Mouse (Mus musculus): ENCODE measurements around the gene Cbr3.
"Not testable (repeated sequence)": the region's sequence is repeated elsewhere in the genome, so short reads cannot be mapped to it uniquely, and the experiment has no call there.

The Cbr3 gene

DNA sequence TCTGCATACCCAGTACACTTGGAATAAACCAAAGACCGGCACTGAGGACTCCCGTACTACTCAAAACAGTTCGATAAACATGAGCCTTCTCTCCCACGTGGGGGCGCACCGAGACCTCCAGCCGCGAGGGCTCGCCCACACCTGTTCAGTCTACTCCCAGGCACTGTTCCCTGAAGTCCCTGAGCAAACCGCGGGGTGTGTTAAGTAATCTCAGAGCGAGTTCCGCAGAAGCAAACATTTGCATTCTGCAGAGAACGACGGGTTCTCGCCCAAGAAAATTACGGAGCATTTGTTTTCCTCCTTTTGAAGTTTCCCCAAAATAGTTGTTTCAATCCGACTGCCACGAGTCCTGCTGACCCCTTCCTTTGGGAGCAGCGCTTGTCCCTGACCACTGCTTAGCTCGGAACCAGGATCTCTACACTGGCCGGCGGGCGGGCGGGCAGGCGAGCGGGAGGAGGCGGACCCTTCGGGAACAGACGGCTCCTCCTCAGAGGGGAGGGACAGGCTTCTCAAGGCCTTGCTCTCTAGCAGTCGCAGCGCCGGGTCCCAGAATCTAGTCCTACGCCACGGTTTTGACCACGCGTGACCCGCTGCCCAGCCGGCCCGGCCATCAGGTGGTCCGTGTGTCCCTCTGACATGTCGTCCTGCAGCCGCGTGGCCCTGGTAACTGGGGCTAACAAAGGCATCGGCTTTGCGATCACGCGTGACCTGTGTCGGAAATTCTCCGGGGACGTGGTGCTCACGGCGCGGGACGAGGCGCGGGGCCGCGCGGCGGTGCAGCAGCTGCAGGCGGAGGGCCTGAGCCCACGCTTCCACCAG, at the start of gene Cbr3:
Cbr3 (plus strand) TSS at position 527 of the 819 bp plus-strand sequence.
- peak; percentile 82 for DNase-seq (ENCODE audit: low spot score)

DNA sequence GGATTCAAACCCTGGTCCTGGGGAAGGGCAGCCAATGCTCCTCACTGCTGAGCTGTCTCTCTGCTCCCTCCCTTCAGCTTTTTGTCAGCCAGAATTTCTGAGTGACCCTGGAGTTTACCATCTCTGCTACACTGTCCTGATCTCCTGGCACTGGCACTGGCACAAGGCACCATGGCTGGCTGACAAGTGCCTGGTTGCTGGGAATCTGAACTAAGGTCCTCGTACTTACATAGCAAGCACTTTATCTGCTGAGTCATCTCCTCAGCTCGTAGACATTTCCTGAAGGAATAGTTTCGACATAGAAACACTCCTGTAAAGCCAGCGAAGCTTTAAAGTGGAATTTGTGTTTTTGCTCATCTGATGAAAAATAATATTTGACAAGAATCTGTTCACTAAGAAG, 39.0 kb upstream of the Cbr3 start:
- DNase-seq (ENCODE audit: low spot score), result no peak

DNA sequence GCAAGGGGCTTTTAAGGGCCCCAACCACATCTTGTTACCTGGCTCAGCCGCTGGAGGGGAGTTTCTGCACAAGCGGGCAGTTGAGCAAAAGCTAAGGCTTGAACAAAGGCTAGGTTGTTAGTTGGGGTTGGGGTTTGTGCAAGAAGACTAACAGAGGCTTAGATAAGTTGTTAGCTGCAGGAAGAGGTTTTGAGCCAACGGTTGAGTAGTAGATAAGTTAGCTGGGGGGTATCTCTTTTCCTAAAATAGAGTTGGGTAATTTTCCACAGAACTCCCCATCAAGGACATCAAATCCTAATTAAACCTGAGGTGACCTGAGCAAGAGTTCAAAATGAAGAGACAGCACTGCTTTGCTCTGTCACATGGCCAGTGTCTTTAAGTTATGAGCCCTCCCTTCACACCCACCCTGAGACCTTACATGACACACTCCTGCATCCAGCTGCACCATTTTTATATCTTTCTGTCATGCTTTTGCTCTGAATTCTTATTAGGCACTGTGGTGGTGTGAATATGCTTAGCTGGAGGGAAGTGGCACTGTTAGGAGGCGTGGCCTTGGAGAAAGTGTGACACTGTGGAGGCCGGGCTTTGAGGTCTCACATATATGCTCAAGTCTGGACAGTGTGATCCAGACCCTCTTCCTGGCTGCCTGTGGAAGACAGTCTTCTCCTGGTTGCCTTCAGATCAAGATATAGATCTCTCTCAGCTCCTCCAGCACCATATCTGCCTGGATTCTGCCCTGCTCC, 34.4 kb upstream of the Cbr3 start:
- no peak for DNase-seq (ENCODE audit: low spot score)

DNA sequence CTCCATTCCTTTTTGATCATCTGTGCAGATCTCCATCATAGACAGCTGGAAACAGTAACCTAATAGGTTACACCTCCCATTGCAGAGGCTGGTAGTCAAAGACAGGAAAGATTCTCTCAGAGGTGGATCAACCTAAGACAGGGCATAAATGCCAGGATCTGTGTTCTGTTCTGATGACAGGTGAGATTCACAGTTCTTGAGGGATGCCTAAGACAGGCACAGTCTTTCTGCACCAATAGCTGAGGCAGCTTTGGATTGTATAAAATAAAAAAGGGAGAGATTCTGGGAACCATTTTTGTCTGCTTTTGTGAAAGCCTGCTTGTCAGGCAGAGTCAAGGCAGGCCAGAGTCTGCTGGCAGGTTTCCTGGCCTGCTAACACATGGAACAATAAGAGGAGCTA, 15.0 kb upstream of the Cbr3 start:
- DNase-seq (ENCODE audit: low spot score), result no peak

DNA sequence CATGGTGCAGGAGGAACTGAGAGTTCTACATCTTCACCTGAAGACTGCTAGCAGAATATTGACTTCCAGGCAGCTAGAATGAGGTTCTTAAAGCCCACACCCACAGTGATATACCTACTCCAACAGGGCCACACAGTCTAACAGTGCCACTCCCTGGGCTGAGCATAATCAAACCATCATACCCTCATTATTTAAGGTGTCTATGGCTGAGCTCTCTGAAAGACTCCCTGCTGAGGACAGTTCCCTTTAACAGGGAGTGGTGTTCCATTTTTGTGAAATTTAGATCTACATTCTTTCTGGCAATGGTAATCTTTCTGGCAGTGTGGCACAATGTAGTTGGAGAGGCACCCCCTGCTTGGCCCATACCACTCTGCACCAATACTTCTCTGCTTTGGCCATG, 13.5 kb upstream of the Cbr3 start:
- DNase-seq (ENCODE audit: low spot score), result no peak

DNA sequence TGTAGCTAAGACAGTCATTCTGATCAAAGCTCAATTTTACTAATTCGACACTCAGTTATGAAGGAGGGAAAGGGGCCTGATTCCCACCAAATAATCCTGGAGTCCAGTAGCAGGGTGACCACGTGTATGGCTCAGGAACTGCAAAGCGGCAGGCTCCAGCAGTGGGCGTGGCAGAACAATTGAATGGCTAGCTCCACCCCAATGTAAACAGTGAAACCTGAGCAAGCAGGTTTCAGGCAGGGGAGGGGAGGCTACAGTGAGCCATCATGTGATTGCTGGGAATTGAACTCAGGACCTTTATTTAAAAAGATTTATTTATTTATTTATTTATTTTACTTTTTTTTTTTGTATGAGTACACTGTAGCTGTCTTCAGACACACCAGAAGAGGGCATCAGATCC, 12.5 kb upstream of the Cbr3 start:
- peak; percentile 42 for DNase-seq (ENCODE audit: low spot score)

DNA sequence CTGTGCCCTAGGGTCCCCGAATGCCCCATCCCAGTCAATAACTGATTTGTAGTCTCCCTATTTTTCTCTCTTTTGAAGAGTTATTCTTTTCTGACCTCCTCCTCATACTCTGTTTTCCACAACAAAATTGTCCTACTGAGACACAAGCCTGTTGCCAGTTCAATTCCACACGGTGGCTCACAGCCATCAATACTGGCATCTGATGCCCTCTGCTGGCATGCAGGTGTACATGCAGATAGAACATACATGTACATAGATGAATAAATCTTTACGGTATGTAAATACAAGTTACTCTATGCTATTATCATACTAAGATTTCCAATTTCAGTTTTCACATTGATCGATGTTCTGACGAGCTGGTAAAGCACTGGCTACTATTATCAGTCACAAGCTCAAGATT, 12.0 kb upstream of the Cbr3 start:
- no peak for DNase-seq (ENCODE audit: low spot score)

DNA sequence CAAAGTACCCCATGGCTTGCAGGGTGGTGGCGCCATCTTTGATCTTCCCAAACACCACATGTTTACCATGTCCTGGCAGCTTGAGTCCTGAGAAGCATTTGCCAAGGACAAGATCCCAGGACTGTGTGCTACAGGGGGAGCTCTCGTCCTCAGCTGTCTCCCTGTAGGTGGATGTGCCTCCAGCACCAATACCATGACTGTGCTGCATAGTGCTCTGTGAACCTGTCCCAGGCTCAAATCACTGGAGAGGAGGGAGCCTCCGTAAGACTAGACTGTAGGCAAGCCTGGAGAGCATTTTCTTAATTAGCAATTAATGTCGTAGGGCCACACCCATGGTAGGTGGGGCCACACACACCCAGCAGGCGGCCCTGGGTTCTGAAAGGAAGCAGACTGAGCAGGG, 6.6 kb upstream of the Cbr3 start:
- DNase-seq (ENCODE audit: low spot score), result no peak

DNA sequence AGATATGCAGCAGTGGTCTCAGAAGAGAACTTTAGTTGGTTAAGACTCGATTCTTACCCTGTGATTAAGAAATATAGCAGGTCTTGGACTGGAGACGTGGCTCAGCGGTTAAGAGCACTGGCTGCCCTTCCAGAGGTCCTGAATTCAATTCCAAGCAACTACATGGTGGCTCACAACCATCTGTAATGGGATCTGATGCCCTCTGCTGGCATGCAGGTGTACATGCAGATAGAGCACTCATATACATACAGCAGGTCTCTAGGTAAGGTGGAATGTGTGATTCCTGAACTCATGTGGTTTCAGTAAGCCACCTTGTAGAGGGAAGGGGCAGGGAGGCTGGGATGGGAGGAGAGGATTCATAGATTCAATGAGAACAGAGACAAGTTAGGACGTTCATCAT, 4.8 kb upstream of the Cbr3 start:
- no peak for DNase-seq (ENCODE audit: low spot score)

DNA sequence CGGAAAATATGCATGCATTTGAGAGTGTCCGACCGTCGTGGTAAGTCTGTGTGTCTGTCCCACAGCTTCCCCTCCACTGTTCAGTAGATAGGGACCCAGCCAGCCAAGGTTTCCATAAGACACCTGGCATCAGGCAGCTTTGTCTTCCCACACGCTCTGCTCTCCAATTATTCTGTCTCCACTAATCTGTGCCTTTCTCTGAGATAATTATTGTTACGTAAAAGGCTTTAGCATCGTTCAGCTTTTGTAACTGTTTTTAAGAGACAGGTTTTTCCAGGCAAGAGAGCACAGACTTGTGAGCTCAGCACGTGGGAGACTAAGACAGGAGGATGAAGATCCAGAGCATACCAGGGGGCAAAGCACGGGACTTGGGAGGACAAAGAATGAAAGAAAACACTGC, 3.9 kb upstream of the Cbr3 start:
- no peak for DNase-seq (ENCODE audit: low spot score)

DNA sequence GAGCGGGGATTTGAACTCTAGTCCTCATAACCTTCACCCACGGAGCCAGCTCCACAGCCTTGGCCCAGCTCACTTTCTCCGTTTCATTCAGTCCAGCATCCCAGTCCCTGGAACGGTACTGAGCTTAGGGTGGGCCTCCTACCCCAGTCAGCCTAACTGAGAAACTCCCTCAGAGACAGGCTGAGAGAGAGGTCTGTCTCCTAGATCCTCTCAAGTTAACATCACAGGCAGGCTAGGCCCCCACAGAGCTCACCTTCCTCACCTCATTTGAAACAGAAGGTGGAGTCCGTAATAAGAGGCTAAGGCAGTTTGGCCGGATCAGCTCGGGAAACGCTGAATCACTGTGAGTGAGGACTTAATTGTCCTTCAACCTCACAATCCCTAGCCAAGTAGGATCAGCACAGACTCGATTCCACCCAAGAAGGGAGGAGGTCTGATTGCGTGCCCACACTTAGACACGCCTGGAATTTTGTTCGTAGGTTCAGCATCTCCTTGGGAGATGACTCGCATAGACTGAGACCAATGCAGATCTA, 793 bp upstream of the Cbr3 start:
- peak; percentile 13 for DNase-seq (ENCODE audit: low spot score)

DNA sequence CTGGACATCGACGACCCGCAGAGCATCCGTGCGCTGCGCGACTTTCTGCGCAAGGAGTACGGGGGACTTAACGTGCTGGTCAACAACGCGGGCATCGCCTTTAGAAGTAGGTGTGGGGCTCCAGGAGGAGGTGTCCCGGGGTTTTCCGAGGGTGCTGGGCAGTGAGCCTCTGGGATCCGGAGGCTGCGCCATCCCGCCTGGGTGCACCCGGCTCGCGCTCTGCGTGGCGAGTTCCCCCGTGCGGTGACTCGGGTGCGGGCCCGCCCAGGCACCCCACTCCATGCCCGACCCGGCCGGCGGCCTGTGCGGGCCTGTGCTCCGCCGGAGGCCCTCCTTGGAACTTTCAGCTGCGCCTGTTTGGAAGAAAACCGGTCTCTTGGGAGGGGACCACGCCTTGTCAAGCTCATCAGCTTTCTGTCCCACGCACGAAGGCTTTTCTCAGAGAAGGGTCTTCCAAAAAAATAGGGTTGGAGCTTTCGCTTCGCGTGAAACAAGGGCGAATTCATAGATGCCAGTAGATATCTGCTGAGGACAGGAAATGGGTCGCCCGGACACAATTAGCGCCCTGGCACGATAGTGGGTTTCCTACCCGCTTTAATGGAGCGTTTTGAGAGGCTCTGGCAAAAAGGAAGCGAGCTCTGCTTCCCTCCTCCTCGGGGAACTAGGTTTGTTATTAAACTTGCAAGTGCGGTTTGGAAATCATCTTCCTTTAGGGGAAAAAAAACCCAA, 657 bp downstream of the Cbr3 start:
- peak; percentile 52 for DNase-seq (ENCODE audit: low spot score)

DNA sequence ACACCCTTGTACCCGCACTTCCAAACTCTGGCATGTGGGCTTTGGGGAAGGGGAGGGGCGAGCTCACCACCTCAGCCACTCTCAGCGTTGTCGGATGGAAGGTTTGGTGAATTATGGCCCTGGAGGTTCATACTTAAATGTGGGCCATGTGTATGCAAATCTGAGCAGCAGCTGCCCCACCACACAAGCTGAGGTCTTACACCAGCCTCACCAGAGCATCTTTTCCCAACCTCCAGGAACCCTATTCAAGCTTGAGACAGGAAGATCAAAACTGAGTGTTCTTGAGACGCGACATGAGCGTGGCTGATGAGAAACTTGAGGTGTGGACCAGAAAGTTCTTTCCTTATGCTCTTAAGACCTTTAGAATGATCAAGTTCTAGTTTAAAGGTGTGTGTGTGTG, 1.4 kb downstream of the Cbr3 start:
- peak; percentile 16 for DNase-seq (ENCODE audit: low spot score)

DNA sequence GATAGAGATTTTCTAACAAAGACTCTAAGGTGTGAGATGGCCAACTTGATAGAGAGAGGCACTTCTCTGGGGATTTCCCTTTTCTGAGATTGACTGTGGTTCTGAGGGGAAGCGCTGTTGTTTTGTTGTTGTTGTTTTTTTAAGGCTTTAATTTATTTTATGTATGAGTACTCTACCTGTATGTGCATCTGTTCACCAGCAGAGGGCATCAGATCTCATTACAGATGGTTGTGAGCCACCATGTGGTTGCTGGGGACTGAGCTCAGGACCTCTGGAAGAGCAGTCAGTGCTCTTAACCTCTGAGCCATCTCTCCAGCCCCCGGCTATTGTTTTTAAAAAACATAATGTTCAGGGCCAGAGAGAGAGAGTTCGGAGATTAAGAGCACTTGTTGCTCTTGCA, 2.8 kb downstream of the Cbr3 start:
- not testable (repeated sequence) for DNase-seq (ENCODE audit: low spot score)

DNA sequence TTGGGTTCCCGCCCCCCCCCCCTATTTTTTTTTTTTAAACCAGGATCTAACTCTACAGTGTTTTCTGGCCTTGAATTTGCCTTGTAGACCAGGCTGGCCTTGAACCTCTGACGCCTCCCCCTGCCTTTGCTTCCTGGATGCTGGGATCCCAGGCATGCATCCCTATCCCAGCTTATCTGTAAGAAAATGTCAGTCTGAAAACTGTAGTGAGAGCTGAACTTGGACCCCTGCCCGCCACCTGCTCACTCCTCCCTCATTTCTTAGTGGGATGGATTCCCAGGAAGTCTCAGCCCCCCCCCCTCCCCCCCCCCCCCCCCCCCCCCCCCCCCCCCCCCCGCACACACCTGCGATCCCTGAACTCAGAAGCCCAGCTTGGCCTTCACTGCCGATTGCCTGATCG, 3.4 kb downstream of the Cbr3 start:
- DNase-seq (ENCODE audit: low spot score), result no peak

DNA sequence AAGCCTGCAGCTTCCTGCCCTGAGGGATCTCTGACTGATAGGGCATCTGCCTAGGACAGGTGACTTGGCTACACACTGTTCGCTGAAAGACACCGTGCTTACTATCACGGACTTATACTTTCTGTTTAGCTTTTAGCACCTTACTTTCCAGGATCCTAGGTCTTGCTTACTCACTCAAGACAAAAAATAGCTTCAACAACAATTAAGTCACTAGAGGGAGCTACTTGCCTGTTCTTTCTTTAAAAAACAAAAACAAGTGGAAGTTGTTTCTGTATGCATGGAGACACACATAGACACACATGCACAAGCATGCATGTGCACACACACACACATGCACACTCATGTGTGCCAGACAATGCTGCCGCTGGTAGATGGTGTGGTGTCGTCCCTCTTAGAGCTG, 3.9 kb downstream of the Cbr3 start:
- DNase-seq (ENCODE audit: low spot score), result no peak

DNA sequence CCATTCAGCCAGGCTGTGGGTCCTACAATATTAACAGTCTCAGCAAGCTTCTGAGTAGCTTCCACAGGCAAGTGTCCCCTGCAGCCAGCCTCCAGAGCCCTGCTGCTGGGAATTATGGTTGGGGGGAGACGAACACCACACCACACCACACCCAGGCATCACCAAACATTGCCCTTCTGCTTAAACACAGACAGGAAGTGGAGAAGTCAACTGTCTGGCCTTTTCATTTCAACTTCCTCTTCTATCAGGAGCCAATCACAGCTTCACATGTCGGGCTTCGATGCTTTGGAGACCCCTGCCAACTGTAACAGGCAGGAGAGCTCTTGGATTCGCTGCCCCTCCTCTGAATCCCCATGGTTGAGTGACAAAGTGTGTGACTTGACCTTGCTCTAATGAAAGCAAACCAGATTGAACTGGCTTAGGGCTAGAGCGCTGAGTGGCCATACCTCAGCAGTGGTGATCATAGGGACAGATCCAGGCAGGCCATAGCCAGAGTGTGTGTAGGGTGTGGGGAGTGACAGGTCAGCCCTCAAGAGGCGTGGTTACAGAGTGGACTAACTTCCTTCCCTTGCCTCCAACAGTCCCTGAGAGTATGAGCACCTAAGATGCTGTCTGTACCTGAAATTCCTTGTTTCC, 8.3 kb downstream of the Cbr3 start:
- DNase-seq (ENCODE audit: low spot score), result no peak

DNA sequence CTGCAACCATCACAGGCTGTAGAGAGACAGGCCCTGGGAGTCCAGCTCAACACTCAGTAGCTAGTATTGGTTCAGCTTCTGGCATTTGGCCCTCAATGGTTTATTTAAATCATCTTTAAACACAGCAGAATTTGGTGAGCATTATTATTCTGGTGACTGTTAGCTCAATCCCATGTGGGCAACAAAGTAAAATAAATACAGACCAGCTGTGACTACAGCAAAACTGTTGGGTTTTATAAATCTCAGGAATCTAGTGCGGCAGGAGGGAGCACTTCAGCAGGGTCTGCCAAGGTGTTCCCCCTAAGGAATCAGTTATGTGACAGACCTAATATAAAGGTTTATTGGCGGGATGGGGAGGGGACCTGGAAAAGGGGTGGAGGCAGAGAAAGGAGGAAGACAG, 9.7 kb downstream of the Cbr3 start:
- DNase-seq (ENCODE audit: low spot score), result no peak

DNA sequence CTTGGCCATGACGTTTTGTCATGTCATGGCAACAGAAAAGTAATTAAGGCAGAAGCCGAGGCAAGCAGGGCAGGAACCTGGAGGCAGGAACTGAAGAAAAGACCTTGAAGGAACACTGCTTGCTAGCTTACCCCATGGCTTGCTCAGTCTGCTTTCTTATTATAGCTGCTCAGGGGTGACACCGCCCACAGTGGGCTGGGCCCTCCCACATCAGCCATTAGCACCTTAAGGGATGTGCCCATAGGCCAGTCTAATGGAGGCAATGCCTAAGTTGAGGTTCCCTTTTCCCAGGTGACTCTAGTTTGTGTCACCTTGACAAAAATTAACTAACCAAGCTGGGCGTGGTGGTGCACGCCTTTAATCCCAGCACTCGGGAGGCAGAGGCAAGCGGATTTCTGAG, 24.1 kb downstream of the Cbr3 start:
- DNase-seq (ENCODE audit: low spot score), result no peak

DNA sequence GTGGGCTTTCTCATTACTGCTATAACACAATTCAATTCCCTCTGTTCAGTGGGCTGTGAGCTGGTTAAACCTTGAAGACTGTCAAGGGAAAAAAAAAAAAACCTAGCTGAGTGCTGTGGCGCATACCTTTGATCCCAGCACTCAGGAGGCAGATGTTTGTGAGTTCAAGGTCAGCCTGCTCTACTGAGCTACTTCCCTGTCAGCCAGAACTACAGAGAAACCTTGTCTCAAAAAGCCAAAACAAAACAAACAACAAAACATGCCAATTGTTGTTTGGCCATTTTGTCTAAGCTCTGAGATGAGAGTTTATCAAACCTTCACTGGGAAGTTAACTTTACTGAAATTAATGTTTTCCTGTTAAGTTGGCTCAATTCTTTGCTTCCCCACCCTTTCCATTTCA, 26.2 kb downstream of the Cbr3 start:
- no peak for DNase-seq (ENCODE audit: low spot score)

DNA sequence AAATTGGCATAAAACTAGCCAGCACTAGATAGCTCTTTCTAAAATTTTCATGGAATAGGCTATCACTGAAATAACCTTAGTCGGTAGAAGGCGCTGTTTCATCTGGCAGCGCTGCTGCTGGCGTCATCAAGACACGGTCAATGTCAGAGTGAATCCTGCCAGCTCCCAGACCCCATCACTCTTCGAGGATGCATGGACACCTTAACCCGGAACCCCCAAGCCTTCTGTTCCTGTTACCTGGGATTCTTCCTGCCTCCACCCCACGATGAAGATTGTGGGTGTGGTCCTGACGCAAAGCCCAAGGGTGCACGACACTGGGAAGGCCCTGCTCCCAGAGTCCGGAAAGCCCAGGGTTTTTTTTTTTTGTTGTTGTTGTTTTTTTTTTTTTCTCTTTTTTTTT, 27.9 kb downstream of the Cbr3 start:
- DNase-seq (ENCODE audit: low spot score), result peak; percentile 89

Measured in embryo, embryonic 10 days (tissue).